Mouse (Mus musculus) liver, embryonic 12.5 days (tissue): Measurements from ENCODE around the gene Pnrc2. TPM values are rescaled to one million over a fixed set of nuclear protein-coding genes. Genes with fewer than 3 reads are reported as not detected.

Experiments
- ATAC-seq: fragments of 200-750 bp; cut with Nextera tagmentation; 2 replicates; pipeline ENCODE4 v1.8.0; 2017; ENCODE audit warnings: moderate number of reproducible peaks, mild to moderate bottlenecking, moderate library complexity
- H3K27ac ChIP-seq: fragments of 300-500 bp; sonication (generic); 2 replicates; pipeline ENCODE4 v1.5.1; 2016; ENCODE audit warnings: mild to moderate bottlenecking
- H3K27me3 ChIP-seq: fragments of 300-500 bp; sonication (generic); replicated peaks from 2 replicates; pipeline ENCODE4 v1.6.1; 2016; ENCODE audit warnings: mild to moderate bottlenecking, moderate library complexity
- H3K36me3 ChIP-seq: fragments of 300-500 bp; sonication (generic); 2 replicates; pipeline ENCODE4 v1.6.1; 2016; ENCODE audit warnings: mild to moderate bottlenecking, moderate library complexity
- H3K4me1 ChIP-seq: fragments of 300-500 bp; sonication (generic); 2 replicates; pipeline ENCODE4 v1.6.1; 2016
- H3K4me2 ChIP-seq: fragments of 300-500 bp; sonication (generic); 2 replicates; pipeline ENCODE4 v1.6.1; 2016; ENCODE audit warnings: mild to moderate bottlenecking, moderate library complexity
- H3K4me3 ChIP-seq: fragments of 300-500 bp; sonication (generic); 2 replicates; pipeline ENCODE4 v1.5.1; 2016; ENCODE audit warnings: mild to moderate bottlenecking, moderate library complexity
- H3K9ac ChIP-seq: fragments of 300-500 bp; sonication (generic); 2 replicates; pipeline ENCODE4 v1.6.1; 2016; ENCODE audit warnings: mild to moderate bottlenecking, moderate library complexity
- H3K9me3 ChIP-seq: fragments of 300-500 bp; sonication (generic); replicated peaks from 2 replicates; pipeline ENCODE4 v1.6.1; 2016; ENCODE audit warnings: mild to moderate bottlenecking, moderate library complexity
- WGBS: fragments of 180-500 bp; shearing (Covaris S2); methylation state at CpG from one replicate; pipeline ENCODE4 v1.1.7; 2016; ENCODE audit not compliant: insufficient replicate concordance; 5-methylcytosine and 5-hydroxymethylcytosine counted together
- polyA plus RNA-seq: library from polyadenylated mRNA; unstranded; fragments of >200 nt; fragmentation: Nextera tagmentation; extraction: Ambion mirVana; gene quantifications from 2 replicates; pipeline ENCODE4 v1.2.1, GENCODE M21; 2016

Pnrc2 gene
- polyA plus RNA-seq, 1 experiment from 2014 or later: 91.1 TPM

DNA sequence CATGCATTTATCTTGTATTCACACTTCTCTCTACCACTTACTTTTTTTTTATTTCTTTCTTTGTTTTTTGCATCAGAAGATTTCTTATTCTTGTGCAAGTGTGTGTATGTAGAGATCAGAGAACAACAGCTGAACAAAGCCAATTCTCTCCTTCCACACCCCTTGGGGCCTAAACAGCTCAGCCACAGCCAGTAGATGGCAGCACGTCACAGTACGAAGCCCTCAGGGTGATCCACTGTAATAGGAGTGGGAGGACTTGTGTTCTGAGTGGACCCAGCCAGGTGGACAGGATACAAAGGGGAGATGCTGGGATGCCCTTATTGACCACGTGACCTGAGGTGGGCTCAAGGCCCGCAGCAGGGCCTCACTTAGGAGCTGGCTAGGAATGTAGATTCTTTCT is 16.2 kb upstream of the Pnrc2 start:
- ATAC-seq: 0 out of 2 replicates have a peak, but pooled peaks have one; percentile 67
- H3K4me3 ChIP-seq: no peak overlapping the region
- no peak overlapping the region for H3K4me2 ChIP-seq
- 2% methylated on average over 4 of the region's 4 CpGs for WGBS
- H3K27ac ChIP-seq: no peak overlapping the region
- no peaks in the 10 kb centered on the region for H3K36me3 ChIP-seq
- no peak overlapping the region for H3K9ac ChIP-seq
- H3K9me3 ChIP-seq: no peaks in the 10 kb centered on the region
- no peaks in the 10 kb centered on the region for H3K27me3 ChIP-seq
- peaks cover 30% of the 10 kb centered on the region for H3K4me1 ChIP-seq

DNA sequence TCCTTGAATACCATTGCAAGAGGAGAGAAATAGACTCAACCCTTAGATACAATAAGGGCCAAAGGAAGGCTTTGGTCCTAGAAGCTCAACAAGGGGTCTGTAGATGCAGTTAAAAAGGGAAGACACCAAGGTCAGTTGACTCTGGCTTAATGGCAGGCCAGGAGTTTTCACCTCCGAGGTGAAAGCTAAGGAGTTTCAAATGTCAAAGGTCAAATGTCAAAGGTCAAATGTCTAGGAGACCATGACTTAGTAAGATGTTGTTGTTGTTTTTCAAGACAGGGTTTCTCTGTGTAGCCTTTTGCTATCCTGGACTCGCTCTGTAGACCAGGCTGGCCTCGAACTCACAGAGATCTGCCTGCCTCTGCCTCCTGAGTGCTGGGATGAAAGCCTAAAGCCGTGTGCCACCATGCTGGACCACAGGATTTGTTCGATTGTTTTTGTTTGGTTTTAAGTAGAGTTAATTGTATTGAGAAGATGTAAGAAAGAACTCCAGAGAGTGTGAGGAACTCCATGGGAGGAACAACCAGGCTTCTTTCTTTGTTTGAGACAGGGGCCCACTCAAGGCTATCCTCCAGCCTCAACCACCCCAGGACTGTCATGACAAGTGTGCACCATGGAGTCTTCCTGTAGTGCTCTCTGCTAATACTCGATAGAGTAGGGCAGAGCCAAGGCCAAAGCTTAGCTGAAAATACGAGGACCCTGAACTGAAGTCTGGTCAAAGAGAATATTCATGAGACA is 15.7 kb upstream of the Pnrc2 start:
- peaks cover 28% of the 10 kb centered on the region for H3K4me1 ChIP-seq
- no peak for ATAC-seq
- WGBS: 71% methylated on average over 7 of the region's 7 CpGs
- no peaks in the 10 kb centered on the region for H3K9me3 ChIP-seq
- H3K4me3 ChIP-seq: no peak overlapping the region
- H3K4me2 ChIP-seq: no peak overlapping the region
- no peak overlapping the region for H3K9ac ChIP-seq
- H3K36me3 ChIP-seq: no peaks in the 10 kb centered on the region
- no peak overlapping the region for H3K27ac ChIP-seq
- H3K27me3 ChIP-seq: no peaks in the 10 kb centered on the region

DNA sequence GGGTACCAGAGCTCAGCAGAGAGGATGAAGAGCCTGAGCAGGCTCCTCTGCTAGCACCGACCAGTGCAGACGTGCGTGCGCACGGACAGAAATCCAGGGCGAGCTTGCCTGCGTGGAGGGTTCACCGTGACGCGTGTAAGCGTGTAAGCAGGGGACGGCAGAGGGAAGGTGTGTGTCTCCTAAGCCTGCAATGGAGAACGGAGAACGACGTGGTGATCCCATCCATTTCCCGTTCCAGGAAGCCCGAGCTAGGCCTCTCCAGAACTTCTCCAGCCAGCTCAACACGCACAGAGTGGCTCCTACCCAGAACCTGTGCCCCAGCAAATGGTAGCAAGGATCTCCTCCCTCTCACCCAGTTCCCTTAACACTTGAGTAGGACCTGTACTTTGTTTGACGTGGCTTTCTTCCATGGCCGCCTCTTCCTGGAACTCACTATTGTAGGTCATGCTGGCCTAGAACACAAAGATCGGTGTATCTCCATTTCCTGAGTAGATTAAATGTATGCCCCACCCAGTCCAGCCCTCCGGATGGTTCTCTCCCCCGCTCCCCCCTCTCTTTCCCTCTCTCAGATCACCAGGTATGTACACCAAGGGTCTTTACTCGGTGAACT is 14.9 kb upstream of the Pnrc2 start:
- peaks cover 36% of the 10 kb centered on the region for H3K4me1 ChIP-seq
- H3K27ac ChIP-seq: no peak overlapping the region
- no peak for ATAC-seq
- H3K4me2 ChIP-seq: no peak overlapping the region
- no peaks in the 10 kb centered on the region for H3K27me3 ChIP-seq
- H3K36me3 ChIP-seq: no peaks in the 10 kb centered on the region
- no peak overlapping the region for H3K4me3 ChIP-seq
- WGBS: 75% methylated on average over 24 of the region's 24 CpGs
- no peaks in the 10 kb centered on the region for H3K9me3 ChIP-seq
- 0 out of 2 replicates have a peak overlapping the region, but pooled peaks have one; percentile 7 for H3K9ac ChIP-seq

DNA sequence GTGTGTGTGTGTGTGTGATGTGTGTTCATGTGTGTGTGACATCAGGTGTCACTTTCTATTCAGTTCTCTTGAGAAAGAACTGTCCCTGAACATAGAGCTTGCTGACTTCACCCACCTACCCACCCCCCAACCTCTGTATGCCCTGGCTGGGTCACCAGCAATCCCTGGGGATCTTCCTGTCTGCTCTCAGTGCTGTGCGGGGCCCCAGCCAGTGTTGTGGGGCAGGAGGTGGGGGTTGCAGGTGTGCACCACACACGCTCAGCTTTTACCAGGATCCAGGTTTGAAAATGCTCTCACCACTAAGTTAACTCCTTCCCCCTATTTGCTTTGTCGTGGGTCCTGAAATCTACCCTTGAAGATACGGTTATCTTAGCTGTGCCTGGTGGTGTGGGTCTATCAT is 12.5 kb upstream of the Pnrc2 start:
- ATAC-seq: no peak
- no peaks in the 10 kb centered on the region for H3K27me3 ChIP-seq
- peaks cover 26% of the 10 kb centered on the region for H3K4me1 ChIP-seq
- no peak overlapping the region for H3K4me2 ChIP-seq
- WGBS: 65% methylated on average over 4 of the region's 4 CpGs
- no peak overlapping the region for H3K4me3 ChIP-seq
- H3K9me3 ChIP-seq: no peaks in the 10 kb centered on the region
- H3K27ac ChIP-seq: no peak overlapping the region
- H3K36me3 ChIP-seq: no peaks in the 10 kb centered on the region
- no peak overlapping the region for H3K9ac ChIP-seq

DNA sequence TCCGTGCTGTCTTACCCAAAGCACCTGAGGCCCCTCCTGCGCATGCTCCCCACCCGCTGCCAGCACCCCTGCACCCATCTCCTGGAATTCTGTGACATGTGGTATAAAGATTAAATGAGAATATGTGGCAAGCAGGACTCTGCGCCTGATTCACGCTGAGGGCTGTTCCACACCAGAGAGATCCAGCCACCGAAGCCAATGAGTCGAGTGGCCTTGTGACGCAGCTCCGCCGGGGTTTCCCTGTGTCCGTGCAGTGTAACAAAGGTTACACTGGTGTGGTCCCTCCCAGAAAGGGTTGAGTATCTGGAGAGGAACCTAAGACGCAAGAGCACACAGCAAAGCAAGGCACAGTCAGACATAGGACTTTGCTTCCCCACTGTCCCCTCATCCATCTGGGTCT is 12.0 kb upstream of the Pnrc2 start:
- Histone ChIP-seq H3K4me3 (no peak overlapping the region), H3K9ac (no peak overlapping the region), H3K27me3 (no peaks in the 10 kb centered on the region), H3K4me1 (peaks cover 26% of the 10 kb centered on the region), H3K9me3 (no peaks in the 10 kb centered on the region), H3K36me3 (no peaks in the 10 kb centered on the region), H3K4me2 (no peak overlapping the region), H3K27ac (no peak overlapping the region)
- no peak for ATAC-seq
- WGBS: 80% methylated on average over 12 of the region's 12 CpGs

DNA sequence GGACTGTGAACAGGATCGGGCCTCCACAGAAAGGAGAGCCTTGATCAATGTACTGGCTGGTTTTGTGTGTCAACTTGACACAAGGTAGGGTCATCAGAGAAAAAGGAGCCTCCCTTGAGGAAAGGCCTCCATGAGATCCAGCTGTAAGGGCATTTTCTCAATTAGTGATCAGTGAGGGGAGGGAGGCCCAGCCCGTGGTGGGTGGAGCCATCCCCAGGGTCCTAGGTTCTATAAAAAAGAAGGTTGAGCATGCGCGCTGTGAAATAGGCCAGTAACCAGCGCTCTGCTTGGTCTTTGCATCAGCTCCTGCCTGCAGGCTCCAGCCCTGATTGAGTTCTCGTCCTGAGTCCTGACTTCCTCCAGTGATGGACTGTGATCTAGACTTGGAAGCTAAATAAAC is 10.9 kb upstream of the Pnrc2 start:
- H3K27me3 ChIP-seq: 0 out of 2 replicates have a peak, but pooled peaks cover 3% of the 10 kb centered on the region
- no peaks in the 10 kb centered on the region for H3K9me3 ChIP-seq
- 71% methylated on average over 6 of the region's 6 CpGs for WGBS
- H3K36me3 ChIP-seq: no peaks in the 10 kb centered on the region
- H3K27ac ChIP-seq: no peak overlapping the region
- no peak overlapping the region for H3K4me2 ChIP-seq
- H3K4me3 ChIP-seq: no peak overlapping the region
- H3K9ac ChIP-seq: no peak overlapping the region
- ATAC-seq: no peak
- peaks cover 26% of the 10 kb centered on the region for H3K4me1 ChIP-seq

DNA sequence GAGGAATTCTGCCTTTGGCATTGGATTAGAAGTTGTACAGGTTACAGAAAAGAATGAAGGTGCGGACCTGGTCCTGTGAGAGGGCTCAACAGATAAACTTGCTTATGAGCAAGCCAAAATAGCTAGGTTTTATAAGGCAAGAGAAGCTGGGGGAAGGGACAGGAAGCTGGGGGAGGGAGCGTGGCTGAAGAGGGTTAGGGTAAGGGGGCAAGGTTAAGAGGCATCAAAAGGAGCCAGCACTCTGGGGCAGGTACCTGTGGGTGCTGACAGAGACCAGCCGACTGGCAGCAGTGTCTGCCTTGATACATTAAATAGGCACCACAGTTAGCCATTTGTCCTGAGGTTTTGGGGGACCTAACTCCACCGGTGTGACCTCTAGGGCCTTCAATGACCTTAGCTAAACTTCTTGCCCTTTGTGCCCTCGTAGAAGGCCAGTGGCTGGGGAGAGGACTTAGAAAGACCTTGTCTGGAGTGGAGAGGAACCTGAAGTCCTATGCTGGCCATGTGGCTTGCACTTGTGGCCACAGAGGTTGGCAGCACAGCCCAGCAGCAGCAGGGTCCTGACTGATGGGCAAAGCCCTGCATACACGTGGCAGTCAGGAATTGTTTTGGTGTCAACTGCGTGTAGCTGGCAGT is 10.3 kb upstream of the Pnrc2 start:
- Histone ChIP-seq H3K27ac (no peak overlapping the region), H3K4me1 (peaks cover 25% of the 10 kb centered on the region), H3K36me3 (no peaks in the 10 kb centered on the region), H3K4me2 (no peak overlapping the region), H3K27me3 (0 out of 2 replicates have a peak, but pooled peaks cover 3% of the 10 kb centered on the region), H3K4me3 (no peak overlapping the region), H3K9me3 (no peaks in the 10 kb centered on the region), H3K9ac (no peak overlapping the region)
- ATAC-seq: no peak
- WGBS: 43% methylated on average over 7 of the region's 7 CpGs

DNA sequence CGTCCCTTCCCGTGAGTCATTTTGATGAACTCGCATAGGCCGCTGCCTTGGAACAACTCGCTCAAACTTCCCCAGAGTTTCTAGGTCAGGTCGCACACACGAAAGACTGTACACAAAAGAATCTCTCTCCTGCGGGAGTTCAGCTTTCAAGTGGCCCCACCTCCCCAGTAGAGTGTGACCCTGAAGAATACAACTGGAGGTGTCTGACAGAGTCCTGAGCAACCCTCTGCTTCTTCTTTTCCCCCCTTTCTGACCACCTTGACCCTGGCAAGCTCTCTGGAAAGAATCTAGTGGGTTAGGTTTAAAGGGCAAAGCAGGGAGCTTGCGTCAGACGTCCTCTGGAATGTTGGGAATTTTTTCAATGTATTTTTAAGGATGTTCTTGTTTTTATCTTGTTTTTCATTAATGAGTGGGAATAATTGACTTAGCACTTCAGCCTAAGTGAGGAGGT is 9.8 kb upstream of the Pnrc2 start:
- H3K27me3 ChIP-seq: 0 out of 2 replicates have a peak, but pooled peaks cover 3% of the 10 kb centered on the region
- peaks cover 19% of the 10 kb centered on the region for H3K4me1 ChIP-seq
- H3K4me2 ChIP-seq: no peak overlapping the region
- ATAC-seq: no peak
- no peak overlapping the region for H3K4me3 ChIP-seq
- no peak overlapping the region for H3K9ac ChIP-seq
- no peaks in the 10 kb centered on the region for H3K9me3 ChIP-seq
- WGBS: 58% methylated on average over 10 of the region's 10 CpGs
- H3K36me3 ChIP-seq: no peaks in the 10 kb centered on the region
- no peak overlapping the region for H3K27ac ChIP-seq

DNA sequence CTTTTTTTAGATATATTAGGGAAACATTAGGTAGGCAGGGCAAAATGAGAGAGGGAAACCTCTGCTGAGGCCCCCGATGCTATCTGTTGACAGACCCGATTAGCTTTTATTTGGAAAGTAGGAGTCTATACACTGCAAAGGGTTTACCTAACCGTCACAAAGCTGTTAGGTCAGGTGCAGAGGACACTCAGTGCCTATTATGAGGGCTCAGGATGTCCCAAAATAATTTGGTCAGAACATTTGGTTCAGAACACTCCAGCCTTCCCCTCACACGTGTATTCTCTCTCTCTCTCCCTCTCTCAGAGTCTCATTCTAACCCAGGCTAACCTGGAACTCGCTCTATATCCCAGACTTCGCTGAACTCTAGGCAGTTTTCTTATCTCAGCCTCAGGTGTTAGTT is 8.4 kb upstream of the Pnrc2 start:
- Histone ChIP-seq H3K4me3 (no peak overlapping the region), H3K4me2 (no peak overlapping the region), H3K4me1 (peaks cover 16% of the 10 kb centered on the region), H3K27ac (no peak overlapping the region), H3K9ac (no peak overlapping the region), H3K27me3 (0 out of 2 replicates have a peak, but pooled peaks cover 3% of the 10 kb centered on the region), H3K36me3 (no peaks in the 10 kb centered on the region), H3K9me3 (no peaks in the 10 kb centered on the region)
- WGBS: 63% methylated on average over 6 of the region's 6 CpGs
- ATAC-seq: no peak

DNA sequence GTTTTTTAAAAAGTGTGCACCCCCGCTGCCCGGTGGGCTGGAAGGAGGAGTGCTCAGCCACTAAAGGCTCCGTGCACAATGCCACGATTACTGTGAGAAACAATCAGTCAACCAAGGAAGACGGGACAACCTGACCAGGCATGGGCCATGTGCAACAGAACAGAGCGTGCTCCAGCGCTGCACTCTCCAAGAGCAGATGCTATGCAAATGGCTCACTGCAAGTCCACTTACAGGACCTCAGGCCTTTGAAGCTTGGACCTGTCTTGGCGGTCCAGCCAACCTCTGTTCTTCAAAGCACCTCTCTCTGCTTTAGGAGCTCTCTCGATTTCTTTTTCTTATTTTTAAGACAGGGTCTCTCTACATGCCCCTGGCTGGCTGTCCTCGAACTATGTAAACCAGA is 6.9 kb upstream of the Pnrc2 start:
- 74% methylated on average over 10 of the region's 10 CpGs for whole genome bisulfite sequencing
- Histone ChIP-seq H3K9me3 (no peaks in the 10 kb centered on the region), H3K27ac (no peak overlapping the region), H3K27me3 (0 out of 2 replicates have a peak, but pooled peaks cover 3% of the 10 kb centered on the region), H3K36me3 (no peaks in the 10 kb centered on the region), H3K9ac (no peak overlapping the region), H3K4me1 (peaks cover 30% of the 10 kb centered on the region), H3K4me3 (no peak overlapping the region), H3K4me2 (no peak overlapping the region)
- ATAC-seq: no peak

DNA sequence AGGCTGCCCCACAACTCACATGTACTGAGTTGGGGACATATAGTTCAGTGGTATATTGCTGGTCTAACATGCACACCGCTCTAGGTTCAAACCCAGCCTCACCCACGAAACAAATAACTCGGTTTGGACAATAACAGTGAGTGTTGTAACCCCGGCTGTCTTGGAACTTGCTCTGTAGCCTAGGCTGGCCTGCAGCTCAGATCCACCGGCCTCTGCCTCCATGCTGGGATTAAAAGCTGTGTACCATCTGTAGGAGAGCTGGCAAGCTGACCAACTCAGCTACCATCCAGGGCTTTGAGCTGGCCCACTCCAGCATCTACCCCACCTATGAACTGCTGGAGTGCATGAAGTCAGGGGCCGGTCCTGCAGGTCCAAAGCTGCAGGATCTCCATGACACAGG is 6.4 kb upstream of the Pnrc2 start:
- H3K4me2 ChIP-seq: no peak overlapping the region
- no peak for ATAC-seq
- H3K27me3 ChIP-seq: 0 out of 2 replicates have a peak, but pooled peaks cover 3% of the 10 kb centered on the region

DNA sequence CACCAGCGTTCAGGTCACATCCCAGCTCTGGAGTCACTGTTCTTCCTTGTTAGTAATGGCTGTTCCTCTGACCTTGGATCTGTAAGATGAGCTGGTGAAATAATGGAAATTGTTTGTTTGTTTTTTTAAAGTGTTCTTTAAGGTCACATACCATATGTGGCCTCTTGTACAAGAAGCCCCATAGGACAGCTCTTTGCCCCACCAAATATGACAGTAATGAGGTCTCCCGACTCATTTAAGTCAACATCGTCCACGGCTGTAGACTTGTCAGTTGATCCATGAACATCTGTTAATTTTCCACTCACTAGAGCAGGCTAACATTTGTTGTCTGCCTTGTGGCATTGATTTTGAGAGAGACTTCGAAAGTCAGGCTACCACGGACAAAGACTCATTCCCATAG is 5.4 kb upstream of the Pnrc2 start:
- Histone ChIP-seq H3K27ac (no peak overlapping the region), H3K27me3 (0 out of 2 replicates have a peak, but pooled peaks cover 3% of the 10 kb centered on the region), H3K9ac (no peak overlapping the region), H3K36me3 (no peaks in the 10 kb centered on the region), H3K4me1 (peaks cover 42% of the 10 kb centered on the region), H3K4me3 (no peak overlapping the region), H3K4me2 (no peak overlapping the region), H3K9me3 (no peaks in the 10 kb centered on the region)
- 78% methylated on average over 6 of the region's 6 CpGs for WGBS
- no peak for ATAC-seq

More for the DNA sequence above, 6.4 kb upstream of the Pnrc2 start:
- Histone ChIP-seq H3K4me1 (peaks cover 36% of the 10 kb centered on the region), H3K9me3 (no peaks in the 10 kb centered on the region), H3K27ac (no peak overlapping the region), H3K36me3 (no peaks in the 10 kb centered on the region), H3K9ac (no peak overlapping the region), H3K4me3 (no peak overlapping the region)
- 86% methylated on average over 6 of the region's 6 CpGs for WGBS
